Mouse (Mus musculus) NIH3T3 (cell line): ENCODE results near the gene Prss38.
"Not testable (repeated sequence)": the region's sequence is repeated elsewhere in the genome, so short reads cannot be mapped to it uniquely, and the experiment has no call there.

Experiments
- DNase-seq: peaks from one replicate; pipeline ENCODE4 v3.0.0-alpha.2; 2012; ENCODE audit warnings: low read depth

Prss38 gene

DNA sequence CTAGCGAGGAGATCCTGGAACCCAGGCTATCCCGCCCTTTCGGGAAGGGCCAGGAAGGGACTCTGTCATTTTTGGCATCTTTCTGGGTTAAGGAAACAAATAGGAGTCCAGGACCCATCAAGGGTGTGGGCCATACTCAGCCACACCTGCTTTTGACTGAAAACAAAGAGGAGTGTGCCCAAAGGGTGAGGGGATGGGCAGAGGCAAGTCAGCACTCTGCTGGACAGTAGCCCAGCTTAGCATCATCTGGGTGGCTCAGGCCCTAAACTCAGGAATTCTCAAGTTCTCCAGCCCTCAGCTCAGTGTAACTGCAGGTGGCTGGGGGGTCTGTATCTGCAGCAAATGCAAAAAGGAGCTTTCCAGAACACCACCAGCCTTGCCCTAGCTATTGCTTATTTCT lies 2.5 kb upstream of the Prss38 start:
- no peak for DNase-seq

DNA sequence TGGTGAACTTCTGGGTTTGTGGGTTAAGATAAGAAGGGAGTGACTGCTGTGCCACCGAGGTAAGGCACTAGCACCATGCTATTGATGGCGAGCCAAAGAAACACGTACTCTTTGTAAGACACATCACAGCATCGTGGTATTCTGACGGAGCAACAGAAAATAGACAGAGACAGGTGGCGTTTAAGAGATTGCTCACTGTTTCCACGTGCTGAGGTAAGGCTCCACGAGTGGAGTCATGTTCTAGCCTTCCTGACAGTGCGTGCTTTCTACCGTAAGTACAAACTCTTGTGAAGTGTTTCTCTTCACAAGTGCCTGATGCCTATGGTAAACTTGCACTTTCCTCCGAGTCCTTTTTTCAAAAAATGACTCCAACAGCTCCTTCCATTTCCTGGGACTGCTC lies 5.6 kb downstream of the Prss38 start:
- DNase-seq: no peak

DNA sequence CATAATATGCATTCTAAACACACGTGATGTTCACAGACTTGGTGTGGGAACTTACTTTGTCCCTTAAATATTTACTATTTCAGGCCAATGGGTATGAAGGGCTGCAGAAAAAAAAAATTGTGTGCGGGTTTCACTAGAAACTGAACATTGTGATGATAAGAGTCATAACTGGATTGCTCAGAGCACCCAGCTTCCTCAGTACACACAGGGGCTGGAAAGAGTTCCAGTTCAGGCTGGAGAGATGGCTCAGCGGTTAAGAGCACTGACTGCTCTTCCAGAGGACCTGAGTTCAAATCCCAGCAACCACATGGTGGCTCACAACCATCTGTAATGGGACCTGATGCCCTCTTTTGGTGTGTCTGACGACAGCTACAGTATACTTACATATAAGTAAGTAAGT lies 7.5 kb downstream of the Prss38 start:
- not testable (repeated sequence) for DNase-seq

DNA sequence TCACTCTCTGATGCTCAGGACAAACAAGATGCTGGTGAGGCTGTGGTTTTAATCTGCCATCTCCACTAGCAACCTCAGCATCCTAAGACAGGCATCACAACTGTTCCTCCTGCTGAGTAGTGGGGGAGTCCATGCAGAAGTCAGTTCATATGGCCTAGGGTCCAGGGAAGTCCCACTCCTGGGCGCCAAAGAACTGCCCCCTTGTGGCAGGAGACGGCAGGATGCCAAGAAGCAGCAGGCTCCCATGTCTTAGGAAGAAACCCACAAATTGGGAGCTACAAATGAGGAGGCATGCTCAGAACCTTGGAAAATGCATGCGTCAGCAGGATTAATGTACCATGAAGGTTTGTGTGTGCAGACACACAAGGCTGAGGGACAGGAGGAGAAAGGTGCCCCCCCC lies 8.8 kb downstream of the Prss38 start:
- DNase-seq: peak; percentile 48

DNA sequence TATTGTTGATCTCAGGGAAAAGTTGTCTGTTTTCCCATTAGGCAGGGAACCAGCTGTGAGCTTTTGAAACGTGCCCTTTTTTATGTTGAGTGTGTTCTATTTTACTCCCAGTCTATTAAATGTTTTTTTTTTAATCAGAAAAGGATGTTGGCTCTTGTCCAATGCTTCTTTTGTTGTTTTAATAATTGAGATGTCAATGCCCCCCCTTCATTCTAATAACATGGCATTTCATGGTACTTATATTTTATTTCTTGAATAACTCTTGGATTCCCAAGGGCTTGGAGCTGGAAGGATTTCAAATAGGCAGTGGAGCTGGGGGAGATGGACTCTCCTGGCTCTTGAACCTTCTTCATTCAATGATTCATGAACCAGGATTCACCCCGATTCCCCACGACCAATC lies 9.4 kb downstream of the Prss38 start:
- peak; percentile 64 for DNase-seq

DNA sequence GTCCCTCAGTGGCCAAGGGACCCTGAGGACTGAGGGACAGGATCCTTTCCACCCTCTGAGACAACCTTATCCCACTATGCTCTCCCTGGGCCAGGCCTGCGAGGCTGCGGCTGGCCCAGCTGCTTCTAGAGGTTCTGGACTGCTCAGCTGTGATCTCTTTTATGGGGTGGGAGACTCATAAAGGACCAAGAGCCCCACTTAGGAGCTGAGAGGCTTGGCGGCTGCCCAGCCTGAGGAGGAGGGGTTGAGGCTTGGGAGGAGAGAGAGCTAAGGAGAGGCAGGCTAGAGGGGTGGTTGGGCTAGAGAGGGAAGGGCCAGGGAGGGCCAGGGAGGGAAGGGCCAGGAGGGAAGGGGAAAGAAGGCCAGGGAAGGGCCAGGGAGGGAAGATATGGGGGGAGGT lies 11.0 kb downstream of the Prss38 start:
- peak; percentile 36 for DNase-seq

DNA sequence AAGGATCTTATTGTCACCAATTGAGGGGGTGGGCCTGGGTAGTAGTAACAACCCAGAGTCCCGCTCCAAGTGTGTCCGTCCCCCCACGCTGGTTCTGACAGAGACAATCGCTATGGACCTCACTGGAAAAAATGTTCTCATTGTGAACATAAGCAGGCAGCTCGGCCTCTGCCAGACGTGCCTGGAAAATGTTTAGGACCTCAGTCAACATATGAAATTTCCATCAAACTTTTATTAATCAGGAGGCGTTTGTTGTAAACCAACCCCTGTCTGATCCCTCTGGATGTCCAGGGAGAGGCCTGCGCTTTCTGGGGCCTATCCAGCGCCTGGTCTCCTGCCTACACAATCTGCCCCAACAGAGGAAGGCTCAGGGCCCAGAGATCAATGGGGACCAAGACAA lies 11.4 kb downstream of the Prss38 start:
- DNase-seq: no peak

DNA sequence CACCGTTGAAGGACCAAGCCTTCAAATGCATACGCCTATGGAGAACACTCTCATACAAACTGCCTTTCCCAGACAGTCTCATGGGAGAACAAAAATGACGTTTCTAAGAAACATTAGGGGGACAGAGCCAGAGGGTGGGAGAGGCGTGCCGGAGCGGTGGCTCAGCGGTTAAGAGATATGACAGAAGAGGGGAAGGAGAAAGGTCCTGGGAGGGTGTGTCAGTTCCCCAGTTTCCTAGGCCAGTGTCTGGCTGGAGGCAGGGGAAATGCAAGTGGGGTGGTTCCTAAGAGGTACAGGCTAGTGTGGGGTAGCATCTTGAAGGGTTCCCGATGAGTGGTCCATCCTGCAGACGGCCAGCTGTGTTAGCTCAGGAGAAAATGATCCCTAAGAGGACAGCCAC lies 14.2 kb downstream of the Prss38 start:
- DNase-seq: no peak

DNA sequence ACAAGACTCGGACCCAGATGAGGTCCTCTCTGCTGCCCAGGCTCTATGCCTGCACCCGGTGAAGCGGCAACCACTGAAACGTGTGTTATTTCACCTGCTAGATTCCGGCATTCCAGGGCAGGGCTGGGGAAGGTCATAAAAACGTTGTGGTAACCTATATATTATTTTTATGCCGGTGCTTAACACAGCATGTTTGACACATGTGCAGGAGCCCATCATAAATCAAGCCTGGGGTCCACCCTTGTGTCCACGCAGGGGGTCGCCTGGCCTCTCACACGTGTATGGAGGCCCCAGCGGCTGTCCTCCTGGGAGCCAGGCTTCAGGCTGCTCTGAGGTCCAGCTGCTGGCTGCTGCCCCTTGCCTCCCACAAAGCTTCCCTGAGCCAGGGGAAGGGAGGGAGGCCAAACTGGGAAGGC lies 18.6 kb downstream of the Prss38 start:
- peak; percentile 62 for DNase-seq

DNA sequence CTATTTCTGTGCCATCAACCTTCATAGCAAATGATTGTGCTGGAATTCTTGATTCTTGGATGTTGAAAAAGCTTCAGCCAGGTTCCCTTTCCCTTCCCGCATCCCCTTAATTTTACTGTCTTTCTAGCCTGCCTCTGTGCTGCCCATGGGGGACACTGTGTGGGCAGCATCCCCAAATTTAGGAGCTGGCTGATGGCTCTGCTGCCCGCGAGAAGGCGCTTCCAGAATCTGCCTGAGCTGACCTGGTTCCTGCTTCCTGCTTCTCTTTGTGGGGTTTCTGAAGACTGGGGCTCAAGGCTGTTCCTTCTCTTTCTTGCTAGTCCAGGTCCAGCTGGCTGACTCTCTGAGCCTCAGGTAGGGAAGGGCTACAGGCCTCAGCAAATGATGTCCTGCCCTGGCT lies 20.7 kb downstream of the Prss38 start:
- DNase-seq: no peak

DNA sequence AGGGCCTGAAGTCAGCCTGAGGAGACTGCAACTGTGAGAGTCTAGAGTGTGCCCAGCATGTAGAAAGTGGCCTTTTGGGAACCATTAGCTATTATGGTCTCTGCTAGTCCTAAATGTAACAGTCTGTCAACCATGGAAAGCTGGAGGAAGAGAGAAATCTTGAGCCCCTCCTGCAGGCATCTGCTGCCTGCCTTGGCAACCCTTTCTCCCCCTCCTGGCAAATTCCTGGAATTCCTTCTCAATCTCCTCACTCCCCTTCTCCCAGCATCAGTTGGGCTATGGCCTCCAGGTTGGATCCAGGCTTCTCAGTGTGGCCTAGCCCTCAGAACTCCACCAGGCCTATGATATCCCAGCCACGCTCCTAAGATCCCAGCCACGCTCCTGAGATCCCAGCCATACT lies 25.1 kb downstream of the Prss38 start:
- peak; percentile 71 for DNase-seq

DNA sequence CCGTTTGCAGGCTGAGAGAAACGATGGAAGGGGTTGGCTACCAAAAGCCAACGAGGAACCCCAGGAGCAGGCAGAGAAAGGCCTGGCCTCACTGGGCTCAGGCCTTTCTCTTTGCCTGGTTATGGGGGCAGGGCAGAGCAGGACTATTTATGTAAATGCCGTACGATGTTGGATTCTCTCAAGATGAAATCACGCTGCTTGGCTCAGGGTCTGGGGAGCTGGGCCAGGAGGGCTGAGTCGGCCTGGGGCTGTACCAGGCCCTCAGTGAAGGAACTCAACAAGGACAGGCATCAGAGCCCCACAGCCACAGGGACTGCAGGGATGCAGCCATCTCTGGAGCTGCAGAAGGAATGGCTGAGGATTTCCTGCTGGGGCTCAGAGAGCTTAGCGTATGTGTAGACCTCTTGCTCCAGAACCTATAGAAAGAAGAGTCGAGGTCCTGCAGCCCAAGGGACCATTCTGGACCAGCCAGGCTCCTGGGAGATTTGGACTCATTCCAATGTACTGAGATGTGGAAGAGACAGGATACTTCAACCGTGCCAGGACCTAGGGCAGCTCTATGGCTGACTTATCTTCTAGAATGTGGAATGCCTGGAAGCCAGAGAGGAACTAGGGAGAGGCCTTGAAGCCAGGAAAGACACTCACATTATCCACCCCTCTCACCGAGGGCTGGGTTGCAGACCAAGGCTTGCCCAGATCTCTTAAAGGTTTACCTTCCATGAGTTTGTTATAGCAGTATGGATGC lies 29.1 kb downstream of the Prss38 start:
- DNase-seq: peak; percentile 97

DNA sequence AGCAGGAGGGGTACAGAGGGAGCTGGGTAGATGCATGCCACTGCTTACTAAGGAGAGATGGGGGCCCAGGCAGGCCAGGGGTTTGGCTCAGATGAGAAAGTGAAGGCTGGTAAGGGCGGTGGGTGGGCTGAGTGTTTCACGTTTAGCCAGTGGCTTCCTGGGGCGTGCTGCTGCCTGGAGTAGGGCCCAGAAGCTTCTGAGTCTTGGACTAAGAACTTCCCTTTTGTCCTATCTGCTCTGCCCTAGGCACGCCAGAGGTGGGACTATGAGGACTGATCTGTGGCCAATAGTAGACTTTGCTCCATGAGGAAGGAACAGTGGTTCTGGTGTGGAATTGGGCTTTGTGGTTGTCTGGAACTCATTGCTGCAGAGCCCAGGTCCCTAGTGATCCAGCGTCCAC lies 32.5 kb downstream of the Prss38 start:
- no peak for DNase-seq

DNA sequence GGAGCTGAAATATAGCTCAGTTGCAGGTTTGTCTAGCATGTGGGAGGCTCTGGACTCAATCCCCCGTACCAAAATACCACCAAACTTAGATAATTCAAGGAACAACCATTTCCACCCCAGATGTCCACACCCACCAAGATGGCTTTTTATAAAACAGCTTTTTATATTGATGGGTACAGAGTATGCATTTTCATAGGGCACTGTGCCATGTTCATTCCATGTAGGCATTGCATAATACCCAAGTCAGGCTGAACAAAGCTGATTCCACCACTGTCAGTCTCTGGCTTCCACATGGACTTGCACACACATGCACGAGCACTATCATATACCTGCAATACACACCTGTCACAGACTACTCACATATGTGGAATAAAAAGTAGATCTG lies 36.7 kb downstream of the Prss38 start:
- peak; percentile 48 for DNase-seq

DNA sequence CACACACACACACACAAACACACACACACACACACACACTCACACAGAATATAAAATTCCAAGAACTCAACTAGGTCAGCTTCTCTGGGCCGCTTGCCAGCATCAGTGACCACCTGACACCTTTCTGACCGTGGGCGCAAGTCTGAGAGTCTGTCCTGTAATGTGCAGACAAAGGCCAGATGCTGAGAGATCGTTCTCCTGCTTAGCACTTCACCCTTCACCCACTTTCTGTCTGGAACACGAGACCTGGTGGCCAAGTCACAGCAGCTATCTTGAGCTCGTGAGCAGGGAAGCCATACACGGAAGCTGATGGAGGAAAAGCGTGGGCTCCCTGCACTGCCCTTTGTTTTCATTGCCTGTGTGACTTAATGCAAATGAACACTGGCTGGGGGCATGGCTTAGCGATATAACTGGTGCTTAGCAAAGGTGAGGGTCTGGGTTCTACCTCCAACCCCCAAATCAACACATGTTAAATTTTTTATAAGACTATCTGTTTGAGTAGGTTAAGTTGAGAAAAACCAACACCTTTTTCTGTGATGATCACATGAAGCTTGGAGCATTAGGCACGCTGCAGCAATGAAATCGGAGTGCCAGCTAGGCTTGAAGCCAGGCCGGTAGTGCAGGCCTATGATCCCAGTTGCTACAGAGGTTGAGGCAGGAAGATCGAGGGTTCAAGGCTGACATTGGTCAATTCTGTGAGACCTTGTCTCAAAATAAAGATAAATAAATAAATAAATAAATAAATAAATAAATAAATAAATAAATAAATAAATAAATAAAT lies 37.3 kb downstream of the Prss38 start:
- peak; percentile 38 for DNase-seq

DNA sequence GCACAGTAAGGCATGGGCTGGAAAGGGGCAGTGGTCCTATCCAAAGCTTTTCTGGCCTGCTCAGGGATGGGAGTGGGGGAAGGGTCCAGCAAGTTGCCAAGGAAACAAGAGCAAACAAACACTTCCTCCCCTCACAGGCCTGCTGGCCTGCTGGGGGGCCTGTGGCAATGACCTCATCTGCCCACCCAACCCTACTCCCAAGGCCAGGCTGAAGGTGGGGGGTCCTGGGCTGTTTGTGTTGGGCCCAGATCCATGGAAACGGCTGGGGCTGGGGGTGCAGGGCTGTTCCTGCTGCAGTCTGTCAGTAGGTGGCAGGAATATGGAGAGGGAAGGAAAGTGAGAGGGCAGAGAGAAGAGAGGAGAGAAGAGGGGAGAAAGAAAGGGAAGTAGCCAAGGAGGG lies 39.1 kb downstream of the Prss38 start:
- no peak for DNase-seq

DNA sequence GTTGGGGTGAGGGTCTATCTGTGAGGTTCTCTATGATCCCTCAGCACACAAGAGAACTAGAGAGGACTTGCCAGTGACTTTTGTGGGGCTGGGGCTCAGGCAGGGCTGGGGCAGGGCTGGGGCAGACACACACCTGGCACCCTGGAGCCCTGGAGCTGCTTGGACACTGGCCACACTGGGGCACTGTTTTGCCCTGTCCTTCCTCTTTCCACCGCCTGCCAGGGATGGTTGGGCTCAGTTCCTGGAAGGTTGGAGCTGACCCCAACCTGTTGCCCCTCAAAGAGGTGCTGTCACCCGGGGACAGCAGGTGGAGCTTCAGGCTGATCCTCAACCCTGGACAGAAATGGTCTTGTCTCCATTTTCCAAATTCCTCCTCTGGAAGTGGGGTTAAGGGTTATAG lies 39.5 kb downstream of the Prss38 start:
- no peak for DNase-seq

DNA sequence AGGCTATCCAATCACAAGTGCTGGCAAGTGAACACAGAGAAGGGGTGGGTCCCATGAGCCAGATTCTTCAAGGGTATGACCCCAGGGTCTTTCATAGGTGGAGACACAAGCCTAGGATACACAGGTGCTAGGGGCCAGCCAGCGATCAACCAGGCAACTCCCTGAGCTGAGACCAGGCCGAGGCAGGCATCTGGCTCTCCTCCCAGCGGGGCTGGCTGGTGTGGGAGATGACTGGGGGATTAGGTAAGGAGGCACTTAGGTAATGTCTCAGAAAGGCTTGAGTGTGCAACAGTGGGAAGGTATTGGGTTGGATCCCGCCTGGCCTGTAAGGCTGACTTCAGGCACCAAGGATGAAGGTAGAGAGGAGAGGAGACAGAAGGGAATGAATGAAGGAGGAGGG lies 40.3 kb downstream of the Prss38 start:
- no peak for DNase-seq

DNA sequence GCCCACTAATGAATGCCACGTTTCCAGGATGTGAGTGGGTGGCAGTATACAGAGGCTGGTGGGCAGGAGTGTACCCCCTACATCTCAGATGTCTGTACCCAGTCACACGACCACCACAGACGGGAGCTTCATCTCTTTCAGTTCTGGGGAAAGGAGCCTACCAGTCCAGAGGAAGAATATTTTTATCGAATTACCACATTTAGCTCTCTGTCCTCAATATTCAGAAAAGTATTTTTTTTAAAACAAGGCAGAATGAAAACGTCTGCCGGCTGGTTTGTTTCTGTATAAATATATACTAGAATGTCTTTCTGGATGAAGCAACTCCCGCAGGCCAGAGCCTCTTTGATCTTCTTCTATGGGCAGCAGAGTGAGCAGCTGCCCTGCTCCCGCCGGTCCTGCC lies 42.5 kb downstream of the Prss38 start:
- DNase-seq: no peak

DNA sequence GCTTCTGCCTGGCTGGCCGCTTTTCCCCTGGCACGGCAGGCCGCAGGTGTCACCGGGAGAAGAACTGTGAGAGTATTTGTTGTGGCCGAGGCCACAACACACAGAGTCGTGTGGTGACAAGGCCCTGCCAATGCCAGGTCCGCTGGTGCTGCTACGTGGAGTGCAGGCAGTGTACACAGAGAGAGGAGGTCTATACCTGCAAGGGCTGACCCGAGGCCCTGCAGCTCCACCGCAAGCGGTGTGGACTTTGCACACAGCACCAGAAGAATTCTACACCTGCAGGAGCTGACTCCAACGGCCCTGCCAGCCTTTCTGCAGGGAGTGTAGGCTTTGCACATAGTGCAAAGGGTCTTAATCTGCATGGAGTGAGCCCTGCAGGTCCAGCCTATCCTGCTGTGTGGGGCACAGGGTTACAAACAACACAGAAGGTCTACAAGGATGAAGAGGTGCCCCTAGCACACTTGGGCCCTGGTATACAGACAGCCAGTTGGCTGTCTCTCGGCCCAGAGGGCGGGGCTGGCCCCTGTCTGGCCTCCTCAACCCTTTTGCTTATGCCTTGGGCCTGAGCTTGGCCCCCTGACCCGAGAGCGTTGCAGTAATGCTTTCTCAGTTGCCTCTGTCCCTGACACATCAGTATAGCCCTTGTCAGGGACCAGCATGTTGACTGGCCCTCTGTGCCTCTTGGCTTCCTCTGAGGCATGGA lies 44.1 kb downstream of the Prss38 start:
- no peak for DNase-seq

DNA sequence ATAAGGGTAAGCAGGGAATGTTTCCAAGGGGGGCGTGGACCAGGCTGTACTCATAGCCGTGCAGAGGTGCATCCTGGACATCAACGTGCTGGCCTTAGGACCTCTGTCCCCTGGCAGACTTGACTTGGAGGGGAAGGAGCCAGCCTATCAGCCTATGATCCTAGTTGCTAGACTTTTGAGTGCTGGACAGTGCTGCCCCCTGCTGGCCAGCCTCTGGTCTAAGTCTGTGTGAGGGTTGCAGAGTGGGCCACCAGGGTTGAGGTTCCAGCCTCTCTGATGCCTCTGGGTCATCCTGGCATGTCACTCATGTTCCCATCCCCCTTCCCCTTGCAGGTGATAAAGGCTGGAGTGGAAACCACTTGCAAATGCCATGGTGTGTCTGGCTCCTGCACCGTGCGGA lies 44.9 kb downstream of the Prss38 start:
- peak; percentile 75 for DNase-seq

DNA sequence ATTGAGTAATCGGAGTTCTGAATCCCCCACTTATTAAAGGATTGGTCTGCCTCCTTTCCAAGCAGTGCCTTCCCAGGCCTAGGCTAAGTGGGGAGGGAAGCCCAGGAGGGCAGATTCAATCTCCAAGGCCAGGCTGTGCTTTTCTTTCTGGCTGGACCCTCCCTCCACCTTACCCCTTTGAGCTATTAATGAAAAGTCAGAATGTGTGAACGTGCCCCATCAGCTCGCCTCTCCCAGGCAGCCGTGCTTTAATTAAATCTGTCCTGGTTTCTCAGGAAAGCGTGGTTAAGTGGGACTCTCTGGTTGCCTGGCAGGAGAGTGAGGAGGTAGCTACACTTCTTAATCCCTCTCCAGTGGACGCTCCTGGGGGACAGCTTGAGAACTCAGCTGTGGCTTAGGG lies 45.8 kb downstream of the Prss38 start:
- no peak for DNase-seq

DNA sequence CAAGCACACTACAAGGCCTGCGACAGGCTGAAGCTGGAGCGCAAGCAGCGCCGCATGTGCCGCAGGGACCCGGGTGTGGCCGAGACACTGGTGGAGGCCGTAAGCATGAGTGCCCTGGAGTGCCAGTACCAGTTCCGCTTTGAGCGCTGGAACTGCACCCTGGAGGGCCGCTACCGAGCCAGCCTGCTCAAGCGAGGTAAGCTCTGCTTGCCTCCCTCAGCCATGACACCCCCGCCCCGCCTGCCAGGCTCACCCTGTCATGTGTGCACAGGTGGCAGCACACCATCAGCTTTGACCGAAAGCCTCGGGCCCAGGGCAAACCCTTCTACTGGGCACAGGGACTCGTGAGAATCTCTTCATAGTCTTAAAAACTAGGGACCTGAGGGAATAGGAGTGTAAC lies 47.8 kb downstream of the Prss38 start:
- DNase-seq: no peak
